Mouse (Mus musculus): ENCODE results near the gene Rabac1. TPM values are rescaled to one million over a fixed set of nuclear protein-coding genes. Genes with fewer than 3 reads are reported as not detected.

Rabac1 gene
- polyA plus RNA-seq, 1 experiment from 2014 or later: 315 TPM

- Histone ChIP-seq H3K27me3 (ENCODE audit: insufficient read depth, low read length) (no peaks in the 10 kb centered on the region), H3K36me3 (ENCODE audit: insufficient read depth, low read length) (no peaks in the 10 kb centered on the region), H3K4me1 (replicated peaks; ENCODE audit: insufficient read depth, low read length) (no peaks in the 10 kb centered on the region; the same call in 1 of the 2 replicates), H3K4me2 (ENCODE audit: low read length) (no peak overlapping the region), H3K9ac (ENCODE audit: low read depth, low read length) (no peak overlapping the region), H3K27ac (no peak overlapping the region), H3K9me3 (replicated peaks; ENCODE audit: low read length) (no peaks in the 10 kb centered on the region), H3K4me3 (replicated peaks; ENCODE audit: low read depth, low read length) (no peak overlapping the region)
- DNase-seq (ENCODE audit: low spot score): no peak
- 77% methylated on average over 8 of the region's 8 CpGs for WGBS
- no peak for TF ChIP-seq CTCF (IDR thresholded peaks at IDR 0.05; ENCODE audit: low read depth)
- no peak for ATAC-seq (replicated peaks; ENCODE audit: low FRiP score, low read depth)
Measured at GRCm38 (mm10) chr7:24967966-24968365, 4.6 kb downstream of the Rabac1 start.

GRCm38 (mm10) chr7:24964897-24965535 is 7.5 kb downstream of the Rabac1 start:
- TF ChIP-seq CTCF (IDR thresholded peaks at IDR 0.05; ENCODE audit: low read depth): peak; percentile 81
- Histone ChIP-seq H3K9me3 (replicated peaks; ENCODE audit: low read length) (no peaks in the 10 kb centered on the region), H3K27ac (no peak overlapping the region), H3K4me3 (replicated peaks; ENCODE audit: low read depth, low read length) (no peak overlapping the region), H3K36me3 (ENCODE audit: insufficient read depth, low read length) (no peaks in the 10 kb centered on the region), H3K4me2 (ENCODE audit: low read length) (no peak overlapping the region), H3K4me1 (replicated peaks; ENCODE audit: insufficient read depth, low read length) (no peaks in the 10 kb centered on the region), H3K27me3 (ENCODE audit: insufficient read depth, low read length) (no peaks in the 10 kb centered on the region), H3K9ac (ENCODE audit: low read depth, low read length) (no peak overlapping the region)
- WGBS: 8% methylated on average over 4 of the region's 5 CpGs
- DNase-seq (ENCODE audit: low spot score) (peak; percentile 62), ATAC-seq (replicated peaks; ENCODE audit: low FRiP score, low read depth) (no peak)

DNA sequence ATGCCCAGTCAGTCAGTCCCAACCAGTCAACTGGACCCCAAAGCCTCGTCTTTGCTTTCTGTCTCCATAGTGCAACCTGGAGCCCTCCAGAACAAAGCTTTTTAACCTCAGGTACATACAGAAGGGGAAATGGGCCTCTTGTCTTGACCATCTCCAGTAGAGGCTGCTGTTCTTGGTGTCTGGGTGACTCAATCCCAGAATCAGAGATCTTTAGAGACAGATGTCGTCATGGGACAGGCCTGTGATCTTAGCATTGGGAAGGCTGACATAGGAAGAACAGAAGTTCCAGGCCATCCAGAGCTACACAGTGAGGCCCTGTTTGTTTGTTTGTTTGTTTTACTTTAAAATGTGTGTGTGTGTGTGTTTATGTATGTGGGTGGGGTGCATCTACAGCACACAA is 8.3 kb downstream of the Rabac1 start:
- H3K36me3 ChIP-seq (ENCODE audit: insufficient read depth, low read length): no peaks in the 10 kb centered on the region
- H3K9ac ChIP-seq (ENCODE audit: low read depth, low read length): no peak overlapping the region
- DNase-seq (ENCODE audit: low spot score) (no peak), ATAC-seq (replicated peaks; ENCODE audit: low FRiP score, low read depth) (no peak)
- H3K4me3 ChIP-seq (replicated peaks; ENCODE audit: low read depth, low read length): no peak overlapping the region
- 66% methylated on average over 2 of the region's 2 CpGs for WGBS
- H3K9me3 ChIP-seq (replicated peaks; ENCODE audit: low read length): no peaks in the 10 kb centered on the region
- H3K4me2 ChIP-seq (ENCODE audit: low read length): no peak overlapping the region
- no peak for TF ChIP-seq CTCF (IDR thresholded peaks at IDR 0.05; ENCODE audit: low read depth)
- no peak overlapping the region for H3K27ac ChIP-seq
- H3K27me3 ChIP-seq (ENCODE audit: insufficient read depth, low read length): no peaks in the 10 kb centered on the region
- no peaks in the 10 kb centered on the region for H3K4me1 ChIP-seq (replicated peaks; ENCODE audit: insufficient read depth, low read length)

- Histone ChIP-seq H3K9me3 (replicated peaks; ENCODE audit: low read length) (no peaks in the 10 kb centered on the region), H3K4me3 (replicated peaks; ENCODE audit: low read depth, low read length) (peak overlapping the region; percentile 37), H3K36me3 (ENCODE audit: insufficient read depth, low read length) (no peaks in the 10 kb centered on the region), H3K27ac (no peak overlapping the region), H3K4me2 (ENCODE audit: low read length) (peak overlapping the region; percentile 75), H3K9ac (ENCODE audit: low read depth, low read length) (no peak overlapping the region), H3K4me1 (replicated peaks; ENCODE audit: insufficient read depth, low read length) (peaks cover 11% of the 10 kb centered on the region; the same call in 1 of the 2 replicates), H3K27me3 (ENCODE audit: insufficient read depth, low read length) (peaks cover 61% of the 10 kb centered on the region)
- no peak for DNase-seq (ENCODE audit: low spot score)
- WGBS: 5% methylated on average over 27 of the region's 33 CpGs
- TF ChIP-seq CTCF (IDR thresholded peaks at IDR 0.05; ENCODE audit: low read depth): no peak
- no peak for ATAC-seq (replicated peaks; ENCODE audit: low FRiP score, low read depth)
Measured at GRCm38 (mm10) chr7:24955226-24955625, 17.3 kb downstream of the Rabac1 start.

- peaks cover 11% of the 10 kb centered on the region; the same call in 1 of the 2 replicates for H3K4me1 ChIP-seq (replicated peaks; ENCODE audit: insufficient read depth, low read length)
- peak overlapping the region; percentile 75 for H3K4me2 ChIP-seq (ENCODE audit: low read length)
- DNase-seq (ENCODE audit: low spot score): peak; percentile 45
- peaks cover 69% of the 10 kb centered on the region for H3K27me3 ChIP-seq (ENCODE audit: insufficient read depth, low read length)
- no peak overlapping the region for H3K27ac ChIP-seq
- ATAC-seq (replicated peaks; ENCODE audit: low FRiP score, low read depth): no peak
- H3K4me3 ChIP-seq (replicated peaks; ENCODE audit: low read depth, low read length): peak overlapping the region; percentile 37
- no peaks in the 10 kb centered on the region for H3K36me3 ChIP-seq (ENCODE audit: insufficient read depth, low read length)
- WGBS: 2% methylated on average over 22 of the region's 30 CpGs
- peak overlapping the region; percentile 55; the same call in 1 of the 2 replicates for H3K9ac ChIP-seq (ENCODE audit: low read depth, low read length)
- no peaks in the 10 kb centered on the region for H3K9me3 ChIP-seq (replicated peaks; ENCODE audit: low read length)
- no peak for TF ChIP-seq CTCF (IDR thresholded peaks at IDR 0.05; ENCODE audit: low read depth)
Measured at GRCm38 (mm10) chr7:24954450-24954849, 18.1 kb downstream of the Rabac1 start.

DNA sequence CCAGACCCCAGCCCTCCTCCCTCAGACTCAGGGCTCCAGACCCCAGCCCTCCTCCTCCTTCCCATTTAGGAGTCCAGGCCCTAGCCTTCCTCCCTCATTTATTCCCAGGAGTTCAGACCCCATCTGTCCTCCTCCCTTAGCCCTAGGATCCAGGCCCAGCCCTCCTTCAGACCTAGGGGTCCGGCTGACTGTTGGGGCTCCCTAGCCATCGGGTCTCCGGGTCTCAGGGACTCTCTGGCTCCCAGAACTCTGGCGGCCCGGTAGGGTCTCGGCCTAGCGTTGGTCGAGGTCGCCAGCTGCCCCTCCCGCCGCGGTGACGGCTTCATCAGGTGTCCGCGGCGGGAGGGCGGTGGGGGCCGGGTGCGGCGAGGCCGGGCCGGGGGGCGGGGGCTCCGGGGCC is 18.6 kb downstream of the Rabac1 start:
- no peak for DNase-seq (ENCODE audit: low spot score)
- no peak; the same call in 1 of the 2 replicates for ATAC-seq (replicated peaks; ENCODE audit: low FRiP score, low read depth)
- Histone ChIP-seq H3K9me3 (replicated peaks; ENCODE audit: low read length) (no peaks in the 10 kb centered on the region), H3K4me3 (replicated peaks; ENCODE audit: low read depth, low read length) (peak overlapping the region; percentile 37), H3K27me3 (ENCODE audit: insufficient read depth, low read length) (peaks cover 73% of the 10 kb centered on the region), H3K27ac (no peak overlapping the region), H3K9ac (ENCODE audit: low read depth, low read length) (peak overlapping the region; percentile 55), H3K4me1 (replicated peaks; ENCODE audit: insufficient read depth, low read length) (peaks cover 11% of the 10 kb centered on the region; the same call in 1 of the 2 replicates), H3K4me2 (ENCODE audit: low read length) (peak overlapping the region; percentile 75), H3K36me3 (ENCODE audit: insufficient read depth, low read length) (no peaks in the 10 kb centered on the region)
- 1% methylated on average over 24 of the region's 24 CpGs for WGBS
- TF ChIP-seq CTCF (IDR thresholded peaks at IDR 0.05; ENCODE audit: low read depth): no peak

Measured in kidney, postnatal 0 days (tissue).